Mouse (Mus musculus) heart, adult 2 months (tissue): ENCODE measurements around the gene Shisal1.

ENCODE experiments used
- CTCF ChIP-seq: fragments of 200-600 bp; IDR thresholded peaks from 2 replicates; pipeline ENCODE4 v1.8.1; 2022; ENCODE audit warnings: antibody characterized with exemption, mild to moderate bottlenecking, moderate library complexity
- POLR2A ChIP-seq: fragments of 200-500 bp; IDR thresholded peaks from 2 replicates; pipeline ENCODE4 v1.6.1; 2011; ENCODE audit warnings: mild to moderate bottlenecking, low read depth, low read length, control low read depth; ENCODE audit not compliant: insufficient read depth

- TF ChIP-seq POLR2A (no peak), CTCF (no peak)
Observed at GRCm38 (mm10) chr15:84423781-84424180, 23.1 kb downstream of the Shisal1 start.
